Mouse (Mus musculus): ENCODE measurements around the gene Mindy4. TPM values are rescaled to one million over a fixed set of nuclear protein-coding genes. Genes with fewer than 3 reads are reported as not detected.

The Mindy4 gene
- polyA plus RNA-seq, 1 experiment from 2014 or later: 7.7 TPM

DNA sequence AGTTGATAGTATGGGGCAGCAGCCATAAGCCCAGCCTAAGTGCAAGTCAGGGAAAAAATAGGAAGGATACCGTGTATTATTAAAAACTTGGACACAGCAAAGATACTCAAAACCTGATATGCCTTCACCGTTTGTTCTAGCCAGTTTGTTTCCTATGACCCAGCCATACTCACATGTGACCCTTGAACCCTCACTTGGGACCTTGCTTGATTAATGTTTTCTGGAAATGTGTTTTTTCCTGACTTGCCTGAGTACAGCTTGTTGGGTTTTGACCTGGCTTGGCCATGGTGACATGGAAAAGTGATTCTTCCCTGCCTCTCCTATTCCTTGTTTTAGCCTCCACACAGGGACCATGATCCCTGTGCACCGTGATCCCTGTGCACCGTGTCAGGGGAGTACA, 75.3 kb downstream of the Mindy4 start:
- no peak overlapping the region for H3K4me2 ChIP-seq (ENCODE audit: low read depth, low read length)
- no peak overlapping the region for H3K4me3 ChIP-seq (replicated peaks; ENCODE audit: low read length)
- H3K27me3 ChIP-seq (ENCODE audit: control insufficient read depth, insufficient read depth, low read length): no peaks in the 10 kb centered on the region
- 60% methylated on average over 4 of the region's 4 CpGs for WGBS
- no peak overlapping the region for H3K9ac ChIP-seq (ENCODE audit: low read length)
- H3K9me3 ChIP-seq (replicated peaks; ENCODE audit: control insufficient read depth, low read length): peaks cover 4% of the 10 kb centered on the region; the same call in 1 of the 2 replicates
- H3K36me3 ChIP-seq (ENCODE audit: control insufficient read depth, insufficient read depth, low read length): no peaks in the 10 kb centered on the region
- no peak overlapping the region for H3K27ac ChIP-seq (ENCODE audit: low read length)
- H3K4me1 ChIP-seq (ENCODE audit: control insufficient read depth, insufficient read depth, low read length): no peaks in the 10 kb centered on the region
- no peak for ATAC-seq (ENCODE audit: insufficient read depth, low FRiP score)

DNA sequence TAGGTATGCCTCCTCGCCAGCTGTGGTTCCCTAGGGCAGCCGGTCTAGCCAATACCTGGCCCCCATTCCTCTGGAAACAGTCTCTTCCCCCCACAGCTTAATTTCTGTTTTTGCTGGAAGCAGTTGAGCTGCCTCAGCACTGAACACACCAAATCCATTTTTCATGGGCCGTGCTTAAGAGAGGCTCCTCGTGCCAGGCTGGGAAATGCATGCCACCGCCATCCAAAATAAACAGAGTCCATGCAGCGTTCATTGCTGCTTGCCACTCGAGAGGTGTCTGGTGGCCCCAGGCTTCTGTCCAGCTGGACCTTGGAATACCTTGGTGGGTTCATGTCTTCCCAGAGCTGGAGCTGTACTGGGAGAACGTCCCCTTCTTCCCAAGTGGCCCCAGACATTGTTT, 77.8 kb downstream of the Mindy4 start:
- no peak overlapping the region for H3K27ac ChIP-seq (ENCODE audit: low read length)
- H3K4me1 ChIP-seq (ENCODE audit: control insufficient read depth, insufficient read depth, low read length): no peaks in the 10 kb centered on the region
- H3K9ac ChIP-seq (ENCODE audit: low read length): no peak overlapping the region
- ATAC-seq (ENCODE audit: insufficient read depth, low FRiP score): no peak
- 84% methylated on average over 8 of the region's 8 CpGs for WGBS
- no peaks in the 10 kb centered on the region for H3K27me3 ChIP-seq (ENCODE audit: control insufficient read depth, insufficient read depth, low read length)
- no peaks in the 10 kb centered on the region for H3K36me3 ChIP-seq (ENCODE audit: control insufficient read depth, insufficient read depth, low read length)
- no peak overlapping the region for H3K4me2 ChIP-seq (ENCODE audit: low read depth, low read length)
- H3K9me3 ChIP-seq (replicated peaks; ENCODE audit: control insufficient read depth, low read length): peaks cover 4% of the 10 kb centered on the region; the same call in 1 of the 2 replicates
- no peak overlapping the region for H3K4me3 ChIP-seq (replicated peaks; ENCODE audit: low read length)

DNA sequence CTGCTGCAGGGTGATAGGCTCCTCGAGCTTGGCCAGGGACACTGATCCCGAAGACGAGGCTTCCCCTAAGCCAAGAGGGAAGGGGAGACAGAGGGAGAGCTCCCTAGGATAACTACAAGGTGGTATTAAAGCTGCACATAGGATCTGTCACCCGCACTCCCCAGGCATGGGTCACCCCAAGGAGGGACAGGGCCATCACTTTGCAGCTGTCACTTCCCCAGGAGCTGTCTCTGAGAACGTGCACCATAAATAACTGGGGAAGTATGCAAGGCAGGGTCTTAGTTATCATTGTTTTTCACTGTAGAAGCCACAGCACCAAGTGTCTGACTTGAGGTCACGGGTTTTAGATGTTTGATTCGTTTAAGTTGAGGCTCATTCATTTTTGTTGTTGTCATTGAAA, 78.5 kb downstream of the Mindy4 start:
- Histone ChIP-seq H3K9ac (ENCODE audit: low read length) (no peak overlapping the region), H3K36me3 (ENCODE audit: control insufficient read depth, insufficient read depth, low read length) (no peaks in the 10 kb centered on the region), H3K4me3 (replicated peaks; ENCODE audit: low read length) (no peak overlapping the region), H3K9me3 (replicated peaks; ENCODE audit: control insufficient read depth, low read length) (peaks cover 4% of the 10 kb centered on the region; the same call in 1 of the 2 replicates), H3K4me2 (ENCODE audit: low read depth, low read length) (no peak overlapping the region), H3K27ac (ENCODE audit: low read length) (no peak overlapping the region), H3K27me3 (ENCODE audit: control insufficient read depth, insufficient read depth, low read length) (no peaks in the 10 kb centered on the region), H3K4me1 (ENCODE audit: control insufficient read depth, insufficient read depth, low read length) (no peaks in the 10 kb centered on the region)
- no peak for ATAC-seq (ENCODE audit: insufficient read depth, low FRiP score)
- 81% methylated on average over 7 of the region's 7 CpGs for WGBS

DNA sequence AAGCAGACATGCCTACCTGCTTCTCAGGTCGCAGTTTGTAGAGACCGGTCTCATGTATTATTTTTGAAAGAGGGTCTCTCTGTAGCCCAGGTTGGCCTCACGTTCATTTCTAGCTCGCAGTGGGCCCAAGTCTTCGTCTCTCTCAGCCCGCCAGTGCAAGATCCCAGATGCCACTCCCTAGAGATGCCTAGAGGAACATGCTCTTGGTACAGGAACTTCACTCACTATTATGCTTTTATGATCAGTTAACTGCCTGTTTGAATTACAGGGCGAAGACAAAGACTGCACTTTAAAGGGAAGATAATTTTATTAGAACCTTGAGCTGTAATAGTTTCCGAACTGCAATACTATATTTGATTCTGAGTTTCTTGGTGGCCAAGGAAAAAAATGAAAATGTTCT, 79.2 kb downstream of the Mindy4 start:
- ATAC-seq (ENCODE audit: insufficient read depth, low FRiP score): no peak
- Histone ChIP-seq H3K4me2 (ENCODE audit: low read depth, low read length) (no peak overlapping the region), H3K9ac (ENCODE audit: low read length) (no peak overlapping the region), H3K4me3 (replicated peaks; ENCODE audit: low read length) (no peak overlapping the region), H3K9me3 (replicated peaks; ENCODE audit: control insufficient read depth, low read length) (peaks cover 4% of the 10 kb centered on the region; the same call in 1 of the 2 replicates), H3K36me3 (ENCODE audit: control insufficient read depth, insufficient read depth, low read length) (no peaks in the 10 kb centered on the region), H3K27ac (ENCODE audit: low read length) (no peak overlapping the region), H3K27me3 (ENCODE audit: control insufficient read depth, insufficient read depth, low read length) (no peaks in the 10 kb centered on the region), H3K4me1 (ENCODE audit: control insufficient read depth, insufficient read depth, low read length) (no peaks in the 10 kb centered on the region)
- WGBS: 92% methylated on average over 8 of the region's 8 CpGs

DNA sequence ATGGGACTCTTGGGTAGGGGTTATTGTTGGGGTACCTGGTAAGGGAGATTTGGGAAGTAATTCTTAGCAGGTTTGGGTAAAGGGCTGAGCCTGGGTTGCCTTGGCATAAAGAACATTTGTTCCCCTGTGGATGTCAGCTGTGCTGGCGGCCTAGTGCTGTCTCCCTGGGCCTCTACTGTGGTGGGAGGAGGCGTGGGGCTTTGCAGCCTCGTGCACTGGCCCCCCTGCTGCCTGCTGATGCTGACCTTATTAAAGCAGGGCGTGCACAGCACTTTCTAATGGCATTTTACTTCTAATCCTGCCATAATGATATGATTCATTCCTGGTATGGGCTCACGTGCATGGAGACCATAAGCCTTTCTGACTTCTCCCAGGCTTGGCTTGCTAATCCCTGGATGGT, 82.0 kb downstream of the Mindy4 start:
- ATAC-seq (ENCODE audit: insufficient read depth, low FRiP score): no peak
- Histone ChIP-seq H3K4me1 (ENCODE audit: control insufficient read depth, insufficient read depth, low read length) (no peaks in the 10 kb centered on the region), H3K27me3 (ENCODE audit: control insufficient read depth, insufficient read depth, low read length) (no peaks in the 10 kb centered on the region), H3K9me3 (replicated peaks; ENCODE audit: control insufficient read depth, low read length) (peaks cover 4% of the 10 kb centered on the region; the same call in 1 of the 2 replicates), H3K36me3 (ENCODE audit: control insufficient read depth, insufficient read depth, low read length) (no peaks in the 10 kb centered on the region), H3K4me3 (replicated peaks; ENCODE audit: low read length) (no peak overlapping the region), H3K27ac (ENCODE audit: low read length) (no peak overlapping the region), H3K9ac (ENCODE audit: low read length) (no peak overlapping the region), H3K4me2 (ENCODE audit: low read depth, low read length) (no peak overlapping the region)
- 59% methylated on average over 5 of the region's 5 CpGs for WGBS

DNA sequence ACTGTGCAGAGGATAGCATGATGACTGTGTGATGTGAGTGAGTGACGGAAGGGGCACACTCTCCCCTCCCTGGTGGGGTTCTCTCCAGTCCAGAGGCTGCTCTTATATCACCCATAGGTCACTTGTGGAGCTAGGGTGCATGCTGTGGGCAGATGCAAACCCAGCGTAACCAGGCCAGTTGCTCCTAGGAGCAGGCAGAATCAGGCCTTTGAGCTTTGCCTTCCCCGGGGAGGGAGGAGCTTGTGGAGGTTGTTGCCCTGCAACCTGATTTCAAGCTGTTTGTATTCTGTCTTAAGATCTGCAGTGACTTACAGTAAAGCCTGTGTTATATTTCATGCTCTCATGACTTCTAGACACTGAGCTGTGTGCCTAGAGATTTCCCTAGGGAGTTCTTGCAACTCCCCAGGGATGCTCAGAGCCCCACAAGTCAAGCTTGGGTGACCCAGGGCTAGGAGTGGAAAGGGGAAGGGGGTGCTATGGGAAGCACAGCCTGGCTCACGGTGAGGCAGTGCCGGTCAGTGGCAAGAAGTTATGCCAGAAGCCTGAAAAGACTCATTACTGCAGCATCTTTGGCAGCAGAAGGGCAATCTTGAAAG, 84.9 kb downstream of the Mindy4 start:
- WGBS: 84% methylated on average over 5 of the region's 5 CpGs
- Histone ChIP-seq H3K27ac (ENCODE audit: low read length) (no peak overlapping the region), H3K9ac (ENCODE audit: low read length) (no peak overlapping the region), H3K9me3 (replicated peaks; ENCODE audit: control insufficient read depth, low read length) (no peaks in the 10 kb centered on the region), H3K4me1 (ENCODE audit: control insufficient read depth, insufficient read depth, low read length) (no peaks in the 10 kb centered on the region), H3K27me3 (ENCODE audit: control insufficient read depth, insufficient read depth, low read length) (no peaks in the 10 kb centered on the region), H3K4me2 (ENCODE audit: low read depth, low read length) (no peak overlapping the region), H3K36me3 (ENCODE audit: control insufficient read depth, insufficient read depth, low read length) (no peaks in the 10 kb centered on the region), H3K4me3 (replicated peaks; ENCODE audit: low read length) (no peak overlapping the region)
- no peak for ATAC-seq (ENCODE audit: insufficient read depth, low FRiP score)

DNA sequence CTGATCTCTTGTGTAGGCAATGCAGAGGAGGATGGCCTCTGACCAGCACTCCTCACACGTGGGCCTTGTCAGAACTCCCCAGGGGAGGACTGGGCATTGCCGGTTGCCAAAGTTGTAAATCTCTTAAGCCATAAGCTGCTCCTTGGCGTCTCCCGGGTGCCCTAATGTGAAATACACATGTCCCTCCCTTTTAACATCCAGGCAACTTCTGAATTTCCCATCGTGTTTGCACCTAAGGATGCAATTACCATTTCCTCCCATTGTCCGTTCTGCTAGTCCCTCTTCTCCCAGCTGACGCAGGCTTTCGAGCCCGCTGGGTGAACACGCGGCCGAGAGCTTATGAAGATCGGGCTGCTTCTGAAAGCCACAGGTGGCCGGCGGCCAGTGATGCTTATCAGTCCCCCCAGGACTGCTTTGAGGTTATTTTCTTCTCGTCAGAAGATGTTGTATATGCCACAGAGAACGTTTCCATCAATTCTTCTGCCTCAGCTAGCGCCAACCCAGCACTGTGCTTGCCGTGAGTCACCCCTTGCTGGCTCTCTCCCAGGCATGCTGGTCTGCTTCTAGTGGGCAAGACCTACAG, 91.5 kb downstream of the Mindy4 start:
- no peak overlapping the region for H3K4me3 ChIP-seq (replicated peaks; ENCODE audit: low read length)
- H3K36me3 ChIP-seq (ENCODE audit: control insufficient read depth, insufficient read depth, low read length): no peaks in the 10 kb centered on the region; the same call in 1 of the 2 replicates
- no peaks in the 10 kb centered on the region for H3K9me3 ChIP-seq (replicated peaks; ENCODE audit: control insufficient read depth, low read length)
- no peak; the same call in 1 of the 2 replicates for ATAC-seq (ENCODE audit: insufficient read depth, low FRiP score)
- no peaks in the 10 kb centered on the region for H3K27me3 ChIP-seq (ENCODE audit: control insufficient read depth, insufficient read depth, low read length)
- H3K27ac ChIP-seq (ENCODE audit: low read length): no peak overlapping the region
- no peak overlapping the region for H3K9ac ChIP-seq (ENCODE audit: low read length)
- H3K4me1 ChIP-seq (ENCODE audit: control insufficient read depth, insufficient read depth, low read length): no peaks in the 10 kb centered on the region
- 60% methylated on average over 19 of the region's 19 CpGs for WGBS
- no peak overlapping the region for H3K4me2 ChIP-seq (ENCODE audit: low read depth, low read length)

DNA sequence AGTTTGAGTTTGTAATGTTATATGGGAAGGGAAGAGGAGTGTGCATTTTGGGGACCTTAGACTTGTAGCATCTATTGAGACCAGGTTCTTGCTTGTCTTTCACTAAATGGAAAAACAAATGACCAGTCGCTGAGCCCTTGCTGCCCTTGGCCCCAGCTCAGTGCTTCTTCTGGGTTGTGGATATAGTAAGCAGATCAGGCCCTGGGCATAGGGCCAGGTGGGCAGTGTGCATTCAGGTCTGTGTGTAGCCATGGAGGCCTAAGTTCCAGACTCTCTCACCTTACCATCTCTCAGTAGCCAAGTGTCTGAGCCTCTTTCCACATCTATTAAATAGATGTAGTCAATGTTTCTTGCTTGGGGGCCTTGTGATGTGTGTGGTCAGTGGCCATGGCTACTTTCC, 92.1 kb downstream of the Mindy4 start:
- H3K27me3 ChIP-seq (ENCODE audit: control insufficient read depth, insufficient read depth, low read length): no peaks in the 10 kb centered on the region
- H3K9me3 ChIP-seq (replicated peaks; ENCODE audit: control insufficient read depth, low read length): no peaks in the 10 kb centered on the region
- H3K9ac ChIP-seq (ENCODE audit: low read length): no peak overlapping the region
- H3K4me3 ChIP-seq (replicated peaks; ENCODE audit: low read length): no peak overlapping the region
- ATAC-seq (ENCODE audit: insufficient read depth, low FRiP score): no peak
- no peak overlapping the region for H3K4me2 ChIP-seq (ENCODE audit: low read depth, low read length)
- no peaks in the 10 kb centered on the region; the same call in 1 of the 2 replicates for H3K36me3 ChIP-seq (ENCODE audit: control insufficient read depth, insufficient read depth, low read length)
- no peak overlapping the region for H3K27ac ChIP-seq (ENCODE audit: low read length)
- 88% methylated on average over 1 of the region's 1 CpGs for WGBS
- H3K4me1 ChIP-seq (ENCODE audit: control insufficient read depth, insufficient read depth, low read length): no peaks in the 10 kb centered on the region

DNA sequence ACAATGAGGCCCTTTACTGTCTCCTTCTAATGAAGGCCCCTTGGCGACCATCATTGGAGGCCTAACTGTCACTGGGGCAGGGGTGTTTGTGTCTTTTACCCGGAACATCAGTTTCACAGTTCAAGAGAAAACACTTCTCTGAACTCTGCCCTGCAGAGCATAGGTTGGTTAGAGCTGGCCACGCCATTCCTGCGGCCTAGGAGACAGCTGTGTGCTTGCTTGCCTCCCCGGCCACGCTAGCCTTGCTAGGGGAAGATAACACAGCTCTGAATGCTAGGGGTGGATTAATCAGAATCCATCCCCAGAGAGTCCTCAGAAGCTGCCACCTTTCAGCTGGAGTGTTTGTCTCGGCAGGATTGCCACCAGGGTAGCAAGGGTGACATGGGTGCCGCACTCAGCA, 96.3 kb downstream of the Mindy4 start:
- peaks cover 5% of the 10 kb centered on the region for H3K36me3 ChIP-seq (ENCODE audit: control insufficient read depth, insufficient read depth, low read length)
- no peak for ATAC-seq (ENCODE audit: insufficient read depth, low FRiP score)
- no peak overlapping the region for H3K4me2 ChIP-seq (ENCODE audit: low read depth, low read length)
- H3K4me1 ChIP-seq (ENCODE audit: control insufficient read depth, insufficient read depth, low read length): no peaks in the 10 kb centered on the region
- no peak overlapping the region for H3K4me3 ChIP-seq (replicated peaks; ENCODE audit: low read length)
- no peak overlapping the region for H3K27ac ChIP-seq (ENCODE audit: low read length)
- no peaks in the 10 kb centered on the region for H3K27me3 ChIP-seq (ENCODE audit: control insufficient read depth, insufficient read depth, low read length)
- WGBS: 75% methylated on average over 8 of the region's 8 CpGs
- no peaks in the 10 kb centered on the region for H3K9me3 ChIP-seq (replicated peaks; ENCODE audit: control insufficient read depth, low read length)
- no peak overlapping the region for H3K9ac ChIP-seq (ENCODE audit: low read length)
